Mouse (Mus musculus): ENCODE data around the gene Cxcl14.

DNA sequence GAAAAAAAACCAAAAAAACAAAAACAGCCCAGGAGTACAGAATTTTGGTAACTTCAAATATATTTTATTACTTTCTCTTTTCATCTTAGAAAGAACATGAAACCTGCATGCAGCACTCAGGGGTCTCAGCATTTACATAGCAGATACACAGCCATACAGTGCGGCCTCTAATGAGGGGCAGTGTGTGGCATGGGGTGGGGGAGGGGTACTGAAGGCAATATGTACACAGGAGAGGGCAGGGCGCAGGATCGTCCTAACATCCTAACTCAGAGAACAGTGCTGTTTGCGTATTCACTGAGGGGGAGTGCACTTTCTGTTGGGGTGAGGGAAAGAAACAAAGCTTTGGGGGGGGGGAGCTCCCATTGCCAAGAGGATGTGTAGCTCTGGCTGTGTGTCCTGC is 7.8 kb downstream of the Cxcl14 start:
- TF ChIP-seq CTCF (conservative IDR thresholded peaks at IDR 0.05 in 1 of 2, IDR thresholded peaks at IDR 0.05 in 1 of 2; ENCODE audit: low read depth in 2 of 2, low read length in 2 of 2) = no peak
- no peak for TF ChIP-seq MEF2A (IDR thresholded peaks at IDR 0.05; ENCODE audit: borderline replicate concordance, low read depth, low read length)
- no peak for TF ChIP-seq POLR2A (IDR thresholded peaks at IDR 0.05; ENCODE audit: low read depth, low read length)
- no peak for TF ChIP-seq MXI1 (IDR thresholded peaks at IDR 0.05; ENCODE audit: low read depth, low read length)
- TF ChIP-seq CHD2 (IDR thresholded peaks at IDR 0.05; ENCODE audit: low read length) = no peak
- no peak for TF ChIP-seq JUND (conservative IDR thresholded peaks at IDR 0.05; ENCODE audit: low read depth, low read length)

Measured in CH12.LX (cell line).